Mouse (Mus musculus) lung, adult 2 months (tissue): ENCODE measurements around the gene Msi1.

Experiments
- CTCF ChIP-seq: fragments of 200-500 bp; IDR thresholded peaks from 2 replicates; pipeline ENCODE4 v1.5.1; 2011; ENCODE audit warnings: mild to moderate bottlenecking, low read length, control low read depth; ENCODE audit not compliant: insufficient read depth
- POLR2A ChIP-seq: fragments of 200-500 bp; IDR thresholded peaks from 2 replicates; pipeline ENCODE4 v1.6.1; 2011; ENCODE audit warnings: low read depth, mild to moderate bottlenecking, control low read depth, low read length, borderline replicate concordance; ENCODE audit errors: extremely low read depth

- TF ChIP-seq CTCF (no peak), POLR2A (no peak)
These were observed 37.5 kb upstream of the Msi1 start for GRCm38 (mm10) chr5:115391935-115392334.
